Mouse (Mus musculus): ENCODE results near the gene Scp2.

- no peak for TF ChIP-seq EP300 (IDR thresholded peaks at IDR 0.05)
- TF ChIP-seq CTCF (IDR thresholded peaks at IDR 0.05) = no peak
Measured at GRCm38 (mm10) chr4:108109728-108110127, 35.1 kb downstream of the Scp2 start.

All from lung, postnatal 0 days (tissue).